Mouse (Mus musculus): ENCODE measurements around the gene Npb. TPM values are rescaled to one million over a fixed set of nuclear protein-coding genes. Genes with fewer than 3 reads are reported as not detected.

Gene Npb
- total and polyA plus RNA-seq, 3 experiments: 0.27 to 1.7 TPM; not detected in 1

DNA sequence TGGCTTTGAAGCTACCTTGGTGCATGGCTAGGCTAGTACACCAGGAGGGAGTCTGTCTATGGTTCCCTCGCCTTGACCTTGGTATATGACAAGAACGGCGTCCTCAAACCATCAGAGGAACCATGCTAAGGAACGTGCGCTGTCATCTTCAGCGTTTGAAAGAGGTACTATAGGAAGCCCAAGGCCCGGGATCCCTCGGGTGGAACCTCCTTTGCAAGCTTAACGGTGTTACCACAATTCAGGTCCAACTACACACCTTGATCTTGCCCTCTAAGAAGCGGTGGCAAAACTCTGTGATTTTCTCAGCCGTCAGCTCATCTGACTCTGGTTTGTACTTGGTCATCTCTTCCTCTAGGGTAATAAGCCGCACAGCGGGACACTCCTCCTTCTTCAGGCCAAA, 45.3 kb upstream of the Npb start:
- no peaks in the 10 kb centered on the region for H3K9me3 ChIP-seq (replicated peaks; ENCODE audit: insufficient read depth, low read length)

DNA sequence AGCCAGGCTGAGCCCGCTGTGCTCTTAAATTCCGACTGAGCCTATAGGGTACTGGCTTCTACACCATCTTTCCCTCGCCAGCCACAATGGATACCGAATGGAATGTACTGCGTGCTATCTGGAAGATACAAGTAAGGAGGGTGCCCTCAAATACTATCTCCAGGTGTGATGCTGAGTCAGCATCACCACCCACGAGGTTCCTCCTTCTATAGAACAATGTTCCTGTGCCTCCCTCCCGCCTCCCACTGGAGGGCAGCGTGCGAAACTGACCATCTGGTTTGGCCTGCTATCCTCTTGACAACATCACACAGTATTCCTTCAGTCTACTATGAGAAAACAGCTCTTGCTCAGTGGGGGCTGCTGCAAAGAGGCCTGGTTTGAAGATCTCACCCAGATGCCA, 43.2 kb upstream of the Npb start:
- no peak overlapping the region for H3K27ac ChIP-seq (ENCODE audit: control insufficient read depth, low read depth, low read length)
- H3K9ac ChIP-seq (ENCODE audit: control insufficient read depth, low read depth, low read length, poor library complexity, severe bottlenecking): no peak overlapping the region
- no peaks in the 10 kb centered on the region for H3K4me1 ChIP-seq (ENCODE audit: control insufficient read depth in 1 of 2, insufficient read depth in 2 of 2, low read length in 2 of 2)
- H3K27me3 ChIP-seq (ENCODE audit: control insufficient read depth in 1 of 2, insufficient read depth in 2 of 2, low read length in 2 of 2): no peaks in the 10 kb centered on the region
- no peaks in the 10 kb centered on the region for H3K9me3 ChIP-seq (replicated peaks; ENCODE audit: insufficient read depth, low read length)
- no peak overlapping the region for H3K4me3 ChIP-seq (ENCODE audit: control insufficient read depth in 1 of 2, insufficient read depth in 1 of 2, low read depth in 2 of 2, low read length in 2 of 2)
- TF ChIP-seq USF1 (IDR thresholded peaks at IDR 0.05; ENCODE audit: low read depth, low read length) (no peak), SIN3A (IDR thresholded peaks at IDR 0.05; ENCODE audit: low read length) (no peak), MXI1 (IDR thresholded peaks at IDR 0.05; ENCODE audit: low read depth, low read length) (no peak), POLR2AphosphoS5 (IDR thresholded peaks at IDR 0.05; ENCODE audit: borderline replicate concordance, low read depth, low read length) (no peak), TBP (IDR thresholded peaks at IDR 0.05; ENCODE audit: low read depth, low read length) (no peak), MAFK (IDR thresholded peaks at IDR 0.05; ENCODE audit: borderline replicate concordance, low read depth, low read length) (peak; percentile 91), USF2 (IDR thresholded peaks at IDR 0.05; ENCODE audit: borderline replicate concordance in 1 of 2, insufficient read depth in 1 of 2, low read depth in 1 of 2, low read length in 2 of 2) (no peak), CTCF (IDR thresholded peaks at IDR 0.05 in 2 of 3, conservative IDR thresholded peaks at IDR 0.05 in 1 of 3; ENCODE audit: control insufficient read depth in 1 of 3, insufficient read depth in 1 of 3, low read depth in 2 of 3, low read length in 3 of 3, poor library complexity in 1 of 3, severe bottlenecking in 1 of 3) (peak in 2 of 3 experiments; percentile 13; a peak in 2 of 6 replicates)
- H3K36me3 ChIP-seq (ENCODE audit: control insufficient read depth in 1 of 2, insufficient read depth in 2 of 2, low read length in 2 of 2): peaks cover 3 to 50% of the 10 kb centered on the region in 2 experiments; a peak in 3 of 4 replicates
- DNase-seq (ENCODE audit: low read depth, low spot score): no peak
- H3K79me2 ChIP-seq (ENCODE audit: control insufficient read depth, insufficient read depth, low read length, poor library complexity): peaks cover 10% of the 10 kb centered on the region; the same call in 1 of the 2 replicates

More for the DNA sequence above, 45.3 kb upstream of the Npb start:
- DNase-seq (ENCODE audit: low read depth, low spot score): no peak
- H3K27me3 ChIP-seq (ENCODE audit: control insufficient read depth in 1 of 2, insufficient read depth in 2 of 2, low read length in 2 of 2): no peaks in the 10 kb centered on the region
- no peak overlapping the region for H3K27ac ChIP-seq (ENCODE audit: control insufficient read depth, low read depth, low read length)
- H3K36me3 ChIP-seq (ENCODE audit: control insufficient read depth in 1 of 2, insufficient read depth in 2 of 2, low read length in 2 of 2): peaks cover 0 to 45% of the 10 kb centered on the region in 2 experiments; a peak in 3 of 4 replicates
- TF ChIP-seq MYB (IDR thresholded peaks at IDR 0.05; ENCODE audit: low read depth, low read length) (no peak), TCF12 (IDR thresholded peaks at IDR 0.05; ENCODE audit: low read depth, low read length) (no peak)
- no peak overlapping the region for H3K4me3 ChIP-seq (ENCODE audit: control insufficient read depth in 1 of 2, insufficient read depth in 1 of 2, low read depth in 2 of 2, low read length in 2 of 2)
- no peaks in the 10 kb centered on the region for H3K4me1 ChIP-seq (ENCODE audit: control insufficient read depth in 1 of 2, insufficient read depth in 2 of 2, low read length in 2 of 2)
- H3K79me2 ChIP-seq (ENCODE audit: control insufficient read depth, insufficient read depth, low read length, poor library complexity): peaks cover 3% of the 10 kb centered on the region; the same call in 1 of the 2 replicates
- no peak overlapping the region for H3K9ac ChIP-seq (ENCODE audit: control insufficient read depth, low read depth, low read length, poor library complexity, severe bottlenecking)

DNA sequence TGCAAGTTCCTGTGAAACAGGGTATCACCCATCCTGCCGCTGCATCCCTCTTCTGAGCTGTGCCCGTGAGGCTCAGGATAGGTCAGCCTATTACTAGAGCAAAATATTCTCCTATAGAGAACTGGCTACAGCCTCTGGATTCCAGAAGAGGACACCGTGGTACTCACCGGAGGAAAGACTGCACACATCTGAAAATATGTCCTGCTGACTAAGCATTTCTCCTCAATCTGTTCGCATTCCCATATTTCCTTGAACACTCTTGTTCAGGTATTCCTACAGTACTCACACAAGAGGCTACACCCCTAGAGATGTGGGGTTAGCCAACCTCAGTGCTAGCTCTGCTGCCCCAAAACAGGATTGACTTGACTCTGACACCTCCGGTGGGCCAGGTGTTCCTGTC, 40.0 kb upstream of the Npb start:
- H3K9me3 ChIP-seq (replicated peaks; ENCODE audit: insufficient read depth, low read length): no peaks in the 10 kb centered on the region
- H3K4me1 ChIP-seq (ENCODE audit: control insufficient read depth in 1 of 2, insufficient read depth in 2 of 2, low read length in 2 of 2): peaks cover 0 to 14% of the 10 kb centered on the region in 2 experiments; a peak in 1 of 4 replicates
- no peak overlapping the region for H3K4me3 ChIP-seq (ENCODE audit: control insufficient read depth in 1 of 2, insufficient read depth in 1 of 2, low read depth in 2 of 2, low read length in 2 of 2)
- DNase-seq (ENCODE audit: low read depth, low spot score): no peak
- peaks cover 19 to 41% of the 10 kb centered on the region in 2 experiments for H3K36me3 ChIP-seq (ENCODE audit: control insufficient read depth in 1 of 2, insufficient read depth in 2 of 2, low read length in 2 of 2)
- no peak for TF ChIP-seq TAL1 (IDR thresholded peaks at IDR 0.05; ENCODE audit: low read length)
- TF ChIP-seq RCOR1 (IDR thresholded peaks at IDR 0.05; ENCODE audit: low read depth, low read length): no peak
- TF ChIP-seq TCF12 (IDR thresholded peaks at IDR 0.05; ENCODE audit: low read depth, low read length): no peak
- no peak for TF ChIP-seq NELFE (IDR thresholded peaks at IDR 0.05; ENCODE audit: low read depth, low read length)
- TF ChIP-seq MAFK (IDR thresholded peaks at IDR 0.05; ENCODE audit: borderline replicate concordance, low read depth, low read length): peak; percentile 70
- TF ChIP-seq USF2 (IDR thresholded peaks at IDR 0.05; ENCODE audit: borderline replicate concordance in 1 of 2, insufficient read depth in 1 of 2, low read depth in 1 of 2, low read length in 2 of 2): no peak
- no peak for TF ChIP-seq ZC3H11A (IDR thresholded peaks at IDR 0.05; ENCODE audit: low read depth, low read length)
- TF ChIP-seq ZNF384 (IDR thresholded peaks at IDR 0.05; ENCODE audit: low read depth, low read length): no peak
- no peak overlapping the region for H3K9ac ChIP-seq (ENCODE audit: control insufficient read depth, low read depth, low read length, poor library complexity, severe bottlenecking)
- no peaks in the 10 kb centered on the region for H3K27me3 ChIP-seq (ENCODE audit: control insufficient read depth in 1 of 2, insufficient read depth in 2 of 2, low read length in 2 of 2)
- H3K27ac ChIP-seq (ENCODE audit: control insufficient read depth, low read depth, low read length): no peak overlapping the region
- peaks cover 32% of the 10 kb centered on the region for H3K79me2 ChIP-seq (ENCODE audit: control insufficient read depth, insufficient read depth, low read length, poor library complexity)

All from MEL (cell line).